Mouse (Mus musculus): ENCODE data around the gene Dppa3.

Gene Dppa3

DNA sequence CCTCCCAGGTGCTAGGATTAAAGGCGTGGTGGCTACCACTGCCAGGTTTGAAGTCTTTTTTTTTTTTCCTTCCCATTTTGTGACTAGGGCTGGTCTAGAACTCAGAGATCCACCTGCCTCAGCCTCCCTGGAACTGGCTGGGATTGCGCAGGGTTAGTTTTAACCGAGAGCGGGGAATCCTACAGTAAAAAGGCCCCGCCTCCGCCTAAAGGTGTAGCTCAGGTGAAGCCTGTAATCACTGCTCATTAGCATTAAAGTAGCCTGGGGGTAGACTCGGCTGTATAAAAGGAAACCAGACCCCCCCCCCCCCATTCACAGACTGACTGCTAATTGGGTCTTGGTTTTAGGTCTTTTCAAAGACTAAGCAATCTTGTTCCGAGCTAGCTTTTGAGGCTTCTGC, at the start of gene Dppa3:
Dppa3 (plus strand) TSS at position 301 of the 400 bp plus-strand sequence.
- in situ Hi-C loops (cut with MboI, MseI) = no loop called here

DNA sequence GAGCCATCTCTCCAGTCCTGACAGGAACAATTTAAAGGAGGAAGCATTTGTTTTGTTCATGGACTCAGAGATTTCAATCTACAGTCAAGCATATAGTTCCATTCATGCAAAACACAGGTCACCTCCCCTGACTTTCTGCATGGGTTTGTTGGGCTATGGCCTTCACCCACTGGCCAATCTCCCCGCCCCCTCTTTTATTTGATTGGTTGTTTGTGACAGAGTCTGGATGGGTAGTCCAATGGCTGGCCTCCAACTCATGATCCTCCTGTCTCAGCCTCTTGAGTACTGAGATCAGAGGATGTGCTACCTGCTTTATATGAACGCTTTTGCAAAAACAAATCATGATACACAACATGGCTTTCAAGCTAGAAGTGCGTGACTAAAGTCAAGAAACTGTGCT, 49.2 kb upstream of the Dppa3 start:
- in situ Hi-C loops (cut with MboI, MseI) = no loop called here

- in situ Hi-C loops (cut with MboI, MseI) = no loop called here
These were observed 47.1 kb upstream of the Dppa3 start for GRCm38 (mm10) chr6:122579086-122579485.

GRCm38 (mm10) chr6:122591027-122591758, 35.0 kb upstream of the Dppa3 start:
- in situ Hi-C loops (cut with MboI, MseI) = no loop called here

GRCm38 (mm10) chr6:122592905-122593304, 33.3 kb upstream of the Dppa3 start:
- in situ Hi-C loops (cut with MboI, MseI) = no loop called here

- in situ Hi-C loops (cut with MboI, MseI) = no loop called here
These were observed 30.6 kb upstream of the Dppa3 start for GRCm38 (mm10) chr6:122595637-122596036.

DNA sequence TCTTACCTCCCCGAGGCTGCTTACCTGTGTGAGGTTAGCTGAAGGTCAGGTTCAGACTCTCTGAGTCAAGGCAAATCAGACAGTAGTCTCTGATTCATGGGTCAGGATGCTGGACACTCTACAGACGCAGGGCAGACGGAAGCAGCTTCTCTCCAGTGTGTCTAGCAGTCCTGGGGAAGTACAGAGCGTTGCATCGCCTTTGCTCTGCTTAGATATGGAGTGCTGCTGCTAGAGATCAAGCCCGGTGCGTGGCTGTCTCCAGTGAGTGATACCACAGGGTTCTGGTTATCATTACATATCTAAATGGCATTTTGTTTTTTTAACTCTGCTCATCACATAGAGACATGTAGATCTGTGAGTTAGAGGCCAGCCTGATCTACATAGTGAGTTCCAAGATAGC, 29.6 kb upstream of the Dppa3 start:
- in situ Hi-C loops (cut with MboI, MseI) = no loop called here

GRCm38 (mm10) chr6:122598014-122598413, 28.2 kb upstream of the Dppa3 start:
- in situ Hi-C loops (cut with MboI, MseI) = no loop called here

DNA sequence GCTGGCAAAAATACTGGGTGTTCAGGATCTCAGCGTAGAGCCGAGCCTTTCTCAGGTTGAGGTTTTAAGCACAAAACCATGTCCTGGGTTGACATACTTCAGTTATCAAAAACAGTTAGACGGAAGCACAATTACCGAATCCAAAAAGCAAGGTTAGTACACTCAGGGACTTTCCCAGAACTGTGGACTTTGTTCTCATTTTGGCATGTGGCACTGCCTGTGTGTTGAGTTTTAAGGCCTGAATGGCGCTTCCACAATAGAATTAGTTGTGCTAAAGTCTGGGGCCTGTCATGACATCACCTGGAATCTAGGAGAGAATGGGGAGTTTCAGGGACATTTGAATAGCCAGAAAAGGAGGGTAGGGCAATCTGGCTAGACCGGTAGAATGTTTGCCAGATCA, 27.8 kb upstream of the Dppa3 start:
- in situ Hi-C loops (cut with MboI, MseI) = no loop called here

DNA sequence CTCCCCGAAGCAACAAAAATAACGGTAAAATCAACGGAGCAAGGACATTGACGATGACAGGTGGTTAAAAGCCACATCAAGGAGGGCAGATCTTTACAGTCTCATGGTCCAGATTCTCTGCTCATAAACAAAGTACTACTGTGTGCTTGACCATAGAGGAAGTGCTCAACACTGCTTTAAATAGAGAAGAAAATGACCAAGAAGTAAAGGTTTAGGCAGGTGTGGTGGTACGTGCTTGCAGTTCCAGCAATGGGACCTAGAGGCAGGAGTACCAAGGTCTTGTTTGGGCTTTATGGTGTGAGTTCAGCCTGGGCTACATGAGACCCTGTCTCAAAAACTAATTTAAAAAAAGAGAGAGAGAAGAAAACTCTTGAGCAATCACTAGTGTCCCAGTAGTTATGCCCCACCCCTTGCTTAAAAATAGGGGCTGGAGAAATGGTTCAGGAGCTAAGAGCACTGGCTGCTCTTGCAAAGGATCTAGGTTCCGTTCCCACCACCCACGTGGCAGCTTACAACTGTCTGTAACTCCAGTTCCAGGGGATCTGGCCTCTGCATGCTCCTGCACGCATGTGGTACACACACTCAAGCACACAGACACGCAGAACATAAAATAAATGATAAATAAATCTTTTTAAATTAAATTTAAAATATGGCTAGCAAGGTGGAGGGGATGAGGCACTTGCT, 27.0 kb upstream of the Dppa3 start:
- in situ Hi-C loops (cut with MboI, MseI) = no loop called here

DNA sequence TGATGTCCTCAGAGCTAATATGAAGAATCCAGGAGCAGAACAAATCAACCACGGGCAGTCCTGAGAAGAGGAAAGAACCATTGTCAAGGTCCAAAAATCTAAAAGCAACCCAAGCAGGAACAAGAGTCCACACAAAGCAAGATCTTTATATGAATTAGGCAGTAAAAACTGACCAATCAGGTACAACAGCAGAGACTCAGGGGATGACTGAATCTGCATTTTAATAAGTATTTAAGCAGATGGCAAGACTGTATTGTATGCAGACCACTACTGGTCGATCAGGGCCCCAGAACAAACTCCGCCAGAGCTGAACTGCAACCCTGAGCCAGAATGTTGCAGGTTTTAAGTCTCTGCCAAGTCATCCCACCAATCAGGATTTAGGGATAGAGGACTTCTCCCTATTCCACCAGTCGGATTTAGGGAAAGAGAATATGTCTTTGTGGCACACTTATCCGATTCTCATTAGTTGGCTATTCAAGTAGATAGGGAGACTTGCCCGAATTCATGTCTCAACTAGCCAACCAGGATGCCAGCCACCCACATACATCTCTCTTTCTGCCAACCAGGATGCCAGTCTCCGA, 26.1 kb upstream of the Dppa3 start:
- in situ Hi-C loops (cut with MboI, MseI) = no loop called here

- in situ Hi-C loops (cut with MboI, MseI) = no loop called here
These were observed 25.2 kb upstream of the Dppa3 start for GRCm38 (mm10) chr6:122601031-122601430.

DNA sequence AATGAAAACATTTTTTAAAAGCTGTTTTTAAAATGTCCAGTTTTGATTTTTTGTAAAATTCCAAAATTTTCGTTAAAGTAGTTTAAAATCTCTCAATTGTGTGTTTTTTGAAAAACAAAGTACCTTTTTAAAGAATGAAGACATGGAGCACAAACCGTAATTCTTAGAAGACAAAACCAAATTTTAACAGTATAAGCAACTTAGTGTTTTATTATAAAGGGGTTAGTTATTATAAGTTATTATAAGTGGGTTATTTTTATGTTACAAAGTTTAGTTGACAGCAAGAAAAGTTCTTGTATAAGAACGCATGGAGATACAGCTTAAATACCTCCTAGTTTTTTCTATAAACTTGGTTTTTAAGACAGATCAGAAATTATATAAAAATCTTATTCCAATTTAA, 24.6 kb upstream of the Dppa3 start:
- in situ Hi-C loops (cut with MboI, MseI) = no loop called here

DNA sequence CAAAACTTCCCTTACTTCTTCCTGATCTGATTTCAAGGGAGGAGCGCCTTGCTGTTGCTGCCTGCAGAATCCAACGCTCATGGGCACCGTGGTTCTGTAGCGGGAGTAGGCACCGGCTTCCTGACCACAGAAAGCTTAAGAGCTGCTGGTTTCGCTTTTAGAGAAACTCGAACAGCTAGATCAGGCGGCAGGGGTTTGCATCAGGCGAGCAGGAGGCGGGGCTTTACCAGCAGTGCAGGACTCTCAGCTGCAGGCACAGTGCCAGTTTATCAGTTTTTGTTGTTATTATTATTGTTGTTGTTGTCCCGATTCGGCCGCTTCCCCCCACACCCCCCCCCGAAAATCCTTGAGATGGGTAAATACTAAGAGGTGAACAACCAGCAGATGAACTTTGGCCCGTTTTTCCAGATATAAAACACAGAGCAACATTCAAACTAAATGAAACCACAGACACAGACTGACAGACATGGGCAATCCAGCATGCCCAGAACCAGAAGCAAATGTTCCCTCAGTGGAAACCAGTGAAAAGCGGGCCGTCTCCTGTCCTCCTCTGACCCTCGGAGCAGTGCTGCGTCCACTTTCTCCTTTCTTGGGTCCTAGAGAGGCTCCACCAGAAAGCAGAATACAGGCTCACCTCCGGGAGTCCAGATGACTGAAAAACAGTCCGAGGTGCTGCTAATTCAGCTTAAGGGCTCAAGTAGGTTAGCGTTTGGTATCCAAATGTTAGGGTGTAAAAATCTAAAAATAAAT, 23.8 kb upstream of the Dppa3 start, which contains the start of gene Apobec1:
Apobec1 (minus strand) TSS at position 203 of the 750 bp plus-strand sequence.
- in situ Hi-C loops (cut with MboI, MseI) = no loop called here

DNA sequence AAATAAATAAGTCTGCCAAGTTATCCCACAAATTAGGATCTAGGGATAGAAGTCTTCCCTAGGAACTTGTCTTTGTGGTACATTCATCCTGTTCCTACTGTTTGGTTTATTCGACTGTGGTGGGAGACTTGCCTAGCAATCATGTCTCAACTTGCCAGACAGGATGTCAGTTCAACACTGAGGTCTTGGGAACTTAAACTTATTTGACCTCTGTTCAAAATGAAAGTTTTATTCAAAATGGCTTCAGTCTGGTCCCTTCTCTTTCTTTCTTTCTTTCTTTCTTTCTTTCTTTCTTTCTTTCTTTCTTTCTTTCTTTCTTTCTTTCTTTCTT, 23.3 kb upstream of the Dppa3 start:
- in situ Hi-C loops (cut with MboI, MseI) = no loop called here

GRCm38 (mm10) chr6:122604260-122604659, 21.9 kb upstream of the Dppa3 start:
- in situ Hi-C loops (cut with MboI, MseI) = no loop called here

DNA sequence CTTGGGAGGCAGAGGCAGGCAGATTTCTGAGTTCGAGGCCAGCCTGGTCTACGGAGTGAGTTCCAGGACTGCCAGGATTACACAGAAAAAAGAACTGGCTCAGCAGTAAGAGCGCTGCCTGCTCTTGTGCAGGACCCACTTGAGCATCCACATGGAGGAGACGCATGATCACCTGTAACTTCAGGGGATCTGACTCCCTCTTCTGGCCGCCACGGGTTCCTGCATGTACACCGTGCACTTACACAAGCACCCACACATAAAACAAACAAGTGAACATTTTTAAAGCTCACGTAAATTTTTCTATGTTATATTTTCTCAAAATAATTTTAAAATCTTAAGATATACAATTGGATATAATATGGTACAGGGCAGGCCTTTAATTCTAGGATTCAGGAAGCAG, 20.7 kb upstream of the Dppa3 start:
- in situ Hi-C loops (cut with MboI, MseI) = no loop called here

DNA sequence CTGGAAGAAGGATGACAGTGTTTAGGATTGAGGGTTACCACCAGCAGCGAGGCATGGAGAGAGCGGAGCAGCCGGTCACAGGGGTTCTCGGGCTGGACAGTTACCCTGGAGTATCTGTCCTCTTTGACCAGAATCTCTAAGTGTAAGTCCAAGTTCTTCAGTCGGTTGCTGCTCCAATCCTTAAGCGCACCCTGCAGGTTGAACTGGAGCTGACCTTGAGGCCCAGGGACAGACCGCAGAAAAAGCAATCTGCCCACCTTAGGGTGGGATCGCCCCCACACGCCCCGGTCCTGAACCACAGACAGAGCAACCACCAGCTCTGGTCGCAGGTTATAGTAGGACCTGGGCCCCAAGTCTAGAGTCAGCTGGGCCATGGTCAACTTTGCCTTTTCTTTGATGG, 19.5 kb upstream of the Dppa3 start:
- in situ Hi-C loops (cut with MboI, MseI) = no loop called here

GRCm38 (mm10) chr6:122607700-122608099, 18.5 kb upstream of the Dppa3 start:
- in situ Hi-C loops (cut with MboI, MseI) = no loop called here

GRCm38 (mm10) chr6:122608434-122609376, 17.5 kb upstream of the Dppa3 start:
- in situ Hi-C loops (cut with MboI, MseI) = no loop called here

- in situ Hi-C loops (cut with MboI, MseI) = no loop called here
These were observed 16.9 kb upstream of the Dppa3 start for GRCm38 (mm10) chr6:122609377-122609728.
